Mouse (Mus musculus) right cerebral cortex, postnatal 10 days (tissue): ENCODE results near the gene Pemt.

ENCODE experiments used
- DNase-seq, 2 experiments: peaks; one replicate each; pipeline ENCODE4 v3.0.0; 2021; ENCODE audit warnings: low spot score in 2 of 2

The Pemt gene

GRCm38 (mm10) chr11:60046058-60046735 is at the start of gene Pemt:
Gene Pemt, minus strand, starts transcription at chr11:60046489.
- DNase-seq: peak; percentile 98 to 99

- no peak for DNase-seq
Observed at GRCm38 (mm10) chr11:60094909-60095810, 48.9 kb upstream of the Pemt start.

- DNase-seq: no peak
Observed at GRCm38 (mm10) chr11:60093984-60094587, 47.8 kb upstream of the Pemt start.

GRCm38 (mm10) chr11:60093227-60093626 is 46.9 kb upstream of the Pemt start:
- DNase-seq: no peak

GRCm38 (mm10) chr11:60091422-60091761 is 45.1 kb upstream of the Pemt start:
- DNase-seq: no peak

DNA sequence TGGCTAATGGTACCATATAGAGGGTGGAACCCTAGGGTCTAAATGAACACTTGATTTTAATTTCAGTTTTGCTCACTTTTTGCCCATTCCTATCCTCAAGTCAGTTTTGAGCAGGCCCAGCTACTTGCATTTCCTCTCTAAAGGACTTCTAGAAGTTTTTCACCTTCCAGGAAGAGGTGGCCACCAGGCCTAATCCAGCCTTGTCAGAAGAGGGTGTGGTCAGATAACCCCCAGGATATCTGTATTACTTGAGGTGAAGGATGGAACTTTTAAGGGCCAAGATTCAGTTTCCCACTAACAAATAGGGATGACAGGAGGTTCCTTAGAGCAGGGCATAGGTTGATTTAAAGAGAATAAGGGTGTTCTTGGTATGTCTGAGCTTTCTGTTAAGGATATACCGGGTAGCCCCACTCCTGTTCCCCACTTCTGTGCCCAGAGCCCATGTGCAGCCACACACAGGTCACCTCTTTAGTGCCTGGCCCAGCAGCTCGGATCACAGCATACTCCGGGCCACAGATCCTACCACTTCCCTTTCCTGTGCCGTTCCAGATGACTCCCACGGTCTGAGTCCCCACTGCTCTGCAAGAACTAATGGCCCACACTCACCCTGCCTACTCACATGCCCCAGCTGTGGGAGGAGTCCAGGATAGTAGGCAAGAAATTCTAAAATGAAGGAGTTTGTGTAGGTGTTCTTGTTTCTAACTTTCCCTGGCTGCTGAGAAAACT is 44.6 kb upstream of the Pemt start:
- DNase-seq: no peak

- DNase-seq: peak; percentile 68 to 84
Observed at GRCm38 (mm10) chr11:60088947-60089346, 42.7 kb upstream of the Pemt start.

DNA sequence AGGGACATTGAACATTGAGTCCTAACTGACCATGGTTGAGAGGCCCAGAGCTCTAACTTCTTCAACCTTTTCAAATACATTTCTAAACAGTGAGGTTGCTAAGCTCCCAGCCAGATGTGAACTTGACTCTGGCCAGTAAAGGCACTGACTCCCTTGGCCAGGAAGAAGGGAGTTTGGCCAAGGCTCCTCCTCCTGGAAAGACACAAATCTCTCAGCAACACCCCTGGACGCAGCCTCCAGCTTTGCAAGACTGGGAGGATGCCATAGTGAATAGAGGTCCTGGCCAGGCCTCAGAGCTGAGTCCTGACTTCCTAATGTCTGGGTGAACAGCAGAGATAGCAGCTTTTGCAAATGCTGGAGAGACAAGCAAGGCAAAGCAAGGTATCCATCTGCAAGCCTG is 40.4 kb upstream of the Pemt start:
- no peak for DNase-seq

DNA sequence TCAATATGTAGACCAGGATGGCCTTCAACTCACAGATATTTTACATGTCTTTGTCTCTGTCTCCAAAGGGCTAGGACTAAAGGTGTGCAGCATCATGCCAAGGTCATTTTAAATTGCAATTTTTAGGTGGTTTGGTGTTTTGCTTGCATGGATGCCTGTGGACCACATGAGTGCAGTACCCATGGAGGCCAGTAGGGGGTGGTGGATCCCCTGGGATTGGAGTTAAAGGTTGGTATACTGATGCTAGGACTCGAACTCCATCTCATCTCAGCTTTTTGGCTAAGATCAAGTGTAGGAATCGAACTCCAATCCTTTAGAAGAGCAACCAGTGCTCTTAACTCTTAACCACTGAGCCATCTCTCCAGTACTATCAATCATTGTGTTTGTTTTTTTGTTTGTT is 38.3 kb upstream of the Pemt start:
- DNase-seq: no peak

GRCm38 (mm10) chr11:60076790-60077189 is 30.5 kb upstream of the Pemt start:
- peak; percentile 77 to 83 for DNase-seq

GRCm38 (mm10) chr11:60076183-60076582 is 29.9 kb upstream of the Pemt start:
- DNase-seq: no peak

- peak in 1 of 2 experiments; percentile 49 for DNase-seq
Observed at GRCm38 (mm10) chr11:60073936-60074502, 27.7 kb upstream of the Pemt start.

DNA sequence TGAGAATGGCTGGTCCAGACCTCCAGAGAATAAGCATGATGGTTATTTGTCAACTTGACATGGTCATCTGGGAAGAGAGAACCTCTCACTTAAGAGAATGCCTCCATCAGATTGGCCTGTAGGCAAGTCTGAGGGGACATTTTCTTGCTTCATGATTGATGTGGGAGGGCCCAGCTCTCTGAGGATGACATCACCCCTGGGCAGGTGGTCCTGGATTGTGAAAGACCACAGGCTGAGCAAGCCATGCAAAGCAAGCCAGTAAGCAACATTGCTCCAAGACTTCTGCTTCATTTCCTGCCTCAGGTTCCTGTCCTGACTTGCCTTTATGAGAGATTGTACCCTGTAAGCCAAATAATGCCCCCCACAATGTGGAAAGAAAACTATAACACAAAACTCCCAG is 26.8 kb upstream of the Pemt start:
- DNase-seq: no peak

- DNase-seq: no peak
Observed at GRCm38 (mm10) chr11:60071221-60071620, 24.9 kb upstream of the Pemt start.

- peak; percentile 50 to 52 for DNase-seq
Observed at GRCm38 (mm10) chr11:60070599-60070998, 24.3 kb upstream of the Pemt start.

DNA sequence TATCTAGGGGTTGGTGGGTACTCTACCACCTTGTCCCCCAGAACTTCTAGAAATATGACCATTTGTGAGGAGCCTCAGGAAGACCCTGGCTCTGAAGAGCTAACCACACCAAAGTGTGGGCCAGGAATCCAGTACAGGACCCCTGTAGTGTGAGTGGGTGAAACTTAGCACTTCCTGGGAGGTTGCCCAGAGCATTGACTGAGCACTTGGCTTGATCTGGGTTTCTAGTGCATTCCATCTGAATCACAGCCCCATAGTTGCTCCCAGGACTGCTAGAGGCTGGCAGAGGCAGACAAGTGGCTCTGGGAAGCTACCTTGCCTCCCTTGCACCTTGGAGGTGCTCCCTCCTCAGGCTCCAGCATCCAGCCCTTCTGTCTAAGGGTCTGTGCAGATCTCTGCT is 22.3 kb upstream of the Pemt start:
- DNase-seq: no peak

- no peak for DNase-seq
Observed at GRCm38 (mm10) chr11:60067646-60068045, 21.4 kb upstream of the Pemt start.

- no peak for DNase-seq
Observed at GRCm38 (mm10) chr11:60065267-60065666, 19.0 kb upstream of the Pemt start.

DNA sequence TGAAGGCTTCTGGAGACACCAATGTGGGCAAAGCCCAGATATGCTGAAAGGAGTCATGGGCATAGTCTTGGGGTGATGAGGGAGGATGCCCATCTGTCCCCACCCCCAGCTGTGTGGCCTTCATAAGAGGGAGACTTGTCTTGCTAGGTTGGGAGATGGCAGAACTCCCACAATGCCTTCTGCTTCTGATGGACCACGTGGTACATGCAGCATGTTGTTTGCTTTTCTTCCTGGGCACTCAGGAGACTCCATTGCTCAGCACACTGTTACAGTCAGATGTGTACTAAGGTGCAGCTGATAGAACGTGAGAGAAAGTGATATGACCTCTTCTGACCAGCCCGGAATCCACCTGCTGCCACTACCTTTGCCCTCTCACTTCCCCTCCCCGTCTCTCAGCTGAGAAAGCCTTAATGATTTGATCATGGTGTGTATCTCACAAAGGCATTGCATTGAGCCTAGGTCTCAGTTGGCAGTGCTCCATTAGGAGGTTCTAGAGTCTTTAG is 15.3 kb upstream of the Pemt start:
- DNase-seq: no peak

DNA sequence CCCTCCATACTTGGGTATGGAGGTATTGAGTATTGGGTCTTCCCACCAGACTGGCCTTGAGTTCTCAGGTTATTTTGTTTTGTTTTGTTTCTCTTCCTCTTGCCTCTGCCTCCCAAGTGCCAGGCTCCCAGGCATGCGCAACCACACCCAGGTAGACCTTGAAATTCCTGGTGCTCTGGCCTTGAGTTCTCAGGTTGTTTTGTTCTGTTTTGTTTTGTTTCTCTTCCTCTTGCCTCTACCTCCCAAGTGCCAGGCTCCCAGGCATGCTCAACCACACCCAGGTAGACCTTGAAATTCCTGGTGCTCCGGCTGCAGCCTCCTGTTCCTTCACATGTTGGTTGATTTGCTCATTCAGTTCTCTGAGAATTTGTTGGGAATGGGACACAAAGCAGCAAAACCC is 13.7 kb upstream of the Pemt start:
- no peak for DNase-seq

DNA sequence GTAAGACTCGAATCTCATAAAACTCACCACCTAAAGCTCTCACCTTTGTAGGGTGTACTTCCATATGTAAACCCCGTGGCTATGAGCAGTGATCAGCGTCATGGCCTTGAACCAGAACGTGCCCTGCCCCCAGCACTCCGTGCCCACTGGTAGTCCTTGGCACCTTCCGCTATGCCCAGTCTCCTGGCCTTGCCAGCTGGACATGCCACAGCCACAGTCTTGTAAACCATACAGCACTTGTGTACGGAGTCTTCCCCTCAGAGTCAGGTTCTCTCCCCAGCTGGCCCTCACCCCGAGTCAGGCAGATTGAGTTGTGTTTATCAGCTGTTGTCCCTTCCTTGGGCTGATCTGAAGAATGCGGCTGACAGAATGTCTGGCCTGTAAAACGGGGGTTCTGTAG is 12.2 kb upstream of the Pemt start:
- DNase-seq: no peak

GRCm38 (mm10) chr11:60057987-60058386 is 11.7 kb upstream of the Pemt start:
- DNase-seq: peak; percentile 41 to 66
